Mouse (Mus musculus) kidney, embryonic 14.5 days (tissue): ENCODE data around the gene Myrf. TPM values are rescaled to one million over a fixed set of nuclear protein-coding genes. Genes with fewer than 3 reads are reported as not detected.

Experiments used
- ATAC-seq: fragments of 200-750 bp; cut with Nextera tagmentation; 2 replicates; pipeline ENCODE4 v1.8.0; 2017; ENCODE audit warnings: moderate number of reproducible peaks, mild to moderate bottlenecking, moderate TSS enrichment, moderate library complexity; ENCODE audit not compliant: low FRiP score, low TSS enrichment
- H3K27ac ChIP-seq: fragments of 300-500 bp; sonication (generic); 2 replicates; pipeline ENCODE4 v1.5.1; 2014; ENCODE audit warnings: low read depth, mild to moderate bottlenecking, low read length, moderate library complexity, mixed read lengths
- H3K27me3 ChIP-seq: fragments of 300-500 bp; sonication (generic); 2 replicates; pipeline ENCODE4 v1.6.1; 2014; ENCODE audit warnings: mild to moderate bottlenecking, low read length; ENCODE audit not compliant: control insufficient read depth, insufficient read depth
- H3K36me3 ChIP-seq: fragments of 300-500 bp; sonication (generic); 2 replicates; pipeline ENCODE4 v1.6.1; 2014; ENCODE audit warnings: low read length, mixed read lengths; ENCODE audit not compliant: control insufficient read depth, insufficient read depth
- H3K4me1 ChIP-seq: fragments of 300-500 bp; sonication (generic); 2 replicates; pipeline ENCODE4 v1.6.1; 2014; ENCODE audit warnings: low read length, mixed read lengths; ENCODE audit not compliant: control insufficient read depth, insufficient read depth
- H3K4me2 ChIP-seq: fragments of 300-500 bp; sonication (generic); replicated peaks from 2 replicates; pipeline ENCODE4 v1.6.1; 2014; ENCODE audit warnings: low read depth, mild to moderate bottlenecking, low read length
- H3K4me3 ChIP-seq: fragments of 300-500 bp; sonication (generic); 2 replicates; pipeline ENCODE4 v1.5.1; 2014; ENCODE audit warnings: mild to moderate bottlenecking, low read length
- H3K9ac ChIP-seq: fragments of 300-500 bp; sonication (generic); 2 replicates; pipeline ENCODE4 v1.6.1; 2014; ENCODE audit warnings: low read depth, mild to moderate bottlenecking, low read length, moderate library complexity
- H3K9me3 ChIP-seq: fragments of 300-500 bp; sonication (generic); 2 replicates; pipeline ENCODE4 v1.6.1; 2016; ENCODE audit warnings: low read length; ENCODE audit not compliant: control insufficient read depth
- WGBS: fragments of 180-500 bp; shearing (Covaris S2); extraction: QIAGEN DNeasy Blood & Tissue Kit; methylation state at CpG from one replicate; pipeline ENCODE4 v1.1.7; 2014; 5-methylcytosine and 5-hydroxymethylcytosine counted together
- polyA plus RNA-seq: library from polyadenylated mRNA; unstranded; fragments of >200 nt; fragmentation: Nextera tagmentation; extraction: Ambion mirVana; gene quantifications from 2 replicates; pipeline ENCODE4 v1.2.1, GENCODE M21; 2014

Gene Myrf
- polyA plus RNA-seq, 1 experiment from 2014 or later = 6.4 TPM

DNA sequence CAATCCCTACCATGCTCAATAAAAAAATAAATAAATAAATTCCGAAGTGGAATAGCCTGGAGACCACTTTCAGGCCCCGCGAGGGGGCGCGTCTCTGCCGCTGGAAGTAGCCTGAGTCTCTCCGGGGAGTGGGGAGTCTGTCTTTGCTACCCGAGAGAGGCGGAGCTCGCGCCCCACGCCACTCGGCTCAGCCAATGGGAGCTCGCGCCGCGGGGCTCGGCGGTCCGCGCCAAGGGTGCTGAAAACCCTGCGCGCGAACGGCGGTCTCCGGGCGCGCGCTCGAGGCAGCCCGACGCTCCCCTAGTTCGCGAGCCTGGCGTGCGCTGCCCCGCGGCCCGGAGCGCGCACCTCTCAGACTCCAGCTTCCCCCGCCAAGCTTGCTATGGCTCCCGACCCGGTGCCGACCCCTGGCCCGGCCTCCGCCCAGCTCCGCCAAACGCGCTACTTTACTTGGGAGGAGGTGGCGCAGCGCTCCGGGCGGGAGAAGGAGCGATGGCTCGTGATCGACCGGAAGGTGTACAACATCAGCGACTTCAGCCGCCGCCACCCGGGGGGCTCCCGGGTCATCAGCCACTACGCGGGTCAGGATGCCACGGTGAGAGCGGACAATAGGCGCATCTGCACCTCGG, 57.8 kb downstream of the Myrf start, which contains the start of gene Fads1:
Fads1 (plus strand) TSS at position 219 of the 629 bp plus-strand sequence.
- Histone ChIP-seq H3K4me1 (peaks cover 8% of the 10 kb centered on the region), H3K4me2 (peak within 1 kb of the TSS; percentile 77), H3K27me3 (no peaks in the 10 kb centered on the region), H3K4me3 (peak within 1 kb of the TSS; percentile 69), H3K36me3 (peaks cover 25% of the 10 kb centered on the region), H3K27ac (peak within 1 kb of the TSS; percentile 84), H3K9ac (peak within 1 kb of the TSS; percentile 77), H3K9me3 (no peaks in the 10 kb centered on the region)
- 1% methylated on average over 61 of the region's 70 CpGs for WGBS
- ATAC-seq = peak; percentile 97

GRCm38 (mm10) chr19:10182142-10182541, 58.4 kb downstream of the Myrf start:
- Histone ChIP-seq H3K9me3 (no peaks in the 10 kb centered on the region), H3K36me3 (peaks cover 19% of the 10 kb centered on the region), H3K9ac (peak overlapping the region; percentile 40; the same call in 1 of the 2 replicates), H3K4me3 (peak overlapping the region; percentile 69), H3K4me2 (peak overlapping the region; percentile 77), H3K4me1 (peaks cover 8% of the 10 kb centered on the region), H3K27ac (no peak overlapping the region), H3K27me3 (no peaks in the 10 kb centered on the region)
- ATAC-seq = no peak
- 35% methylated on average over 7 of the region's 7 CpGs for WGBS

GRCm38 (mm10) chr19:10181225-10181624, 59.3 kb downstream of the Myrf start:
- no peaks in the 10 kb centered on the region for H3K9me3 ChIP-seq
- H3K36me3 ChIP-seq = peaks cover 10% of the 10 kb centered on the region; the same call in 1 of the 2 replicates
- H3K4me1 ChIP-seq = peaks cover 11% of the 10 kb centered on the region
- no peak overlapping the region for H3K27ac ChIP-seq
- no peak overlapping the region for H3K4me3 ChIP-seq
- no peak overlapping the region for H3K9ac ChIP-seq
- no peaks in the 10 kb centered on the region for H3K27me3 ChIP-seq
- H3K4me2 ChIP-seq = no peak overlapping the region
- ATAC-seq = no peak
- WGBS = 92% methylated on average over 7 of the region's 7 CpGs

DNA sequence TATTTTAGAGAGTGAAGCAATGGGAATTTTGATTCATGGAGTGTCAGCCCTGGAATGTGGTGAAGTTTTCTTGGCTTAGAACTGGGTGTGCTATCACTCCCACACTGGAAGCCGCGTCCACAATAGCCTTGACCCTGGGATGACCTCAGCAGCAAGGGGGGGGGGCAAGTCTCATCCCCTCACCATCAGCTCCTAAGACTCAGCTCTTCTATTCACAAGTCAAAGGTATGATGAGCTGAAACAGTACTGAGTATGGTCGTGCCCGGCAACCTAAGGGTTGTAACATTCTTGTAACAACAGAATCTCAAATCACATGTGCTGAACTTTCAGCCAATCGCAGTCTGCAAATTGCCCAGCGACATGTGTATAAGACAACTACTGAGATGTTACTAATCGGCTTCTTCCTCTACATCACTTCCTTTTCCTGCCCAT, 63.6 kb downstream of the Myrf start:
- Histone ChIP-seq H3K9ac (no peak overlapping the region), H3K27ac (no peak overlapping the region)
- whole genome bisulfite sequencing = 48% methylated on average over 7 of the region's 7 CpGs

GRCm38 (mm10) chr19:10176477-10176876, 64.1 kb downstream of the Myrf start:
- no peak for ATAC-seq
- Histone ChIP-seq H3K9ac (no peak overlapping the region), H3K36me3 (no peaks in the 10 kb centered on the region), H3K9me3 (no peaks in the 10 kb centered on the region), H3K4me1 (peaks cover 3% of the 10 kb centered on the region; the same call in 1 of the 2 replicates), H3K4me2 (no peak overlapping the region), H3K27ac (no peak overlapping the region), H3K27me3 (no peaks in the 10 kb centered on the region), H3K4me3 (no peak overlapping the region)
- 81% methylated on average over 1 of the region's 1 CpGs for WGBS

More for the DNA sequence above, 63.6 kb downstream of the Myrf start:
- Histone ChIP-seq H3K27me3 (no peaks in the 10 kb centered on the region), H3K4me1 (peaks cover 3% of the 10 kb centered on the region; the same call in 1 of the 2 replicates), H3K9me3 (no peaks in the 10 kb centered on the region), H3K4me2 (no peak overlapping the region), H3K36me3 (no peaks in the 10 kb centered on the region), H3K4me3 (no peak overlapping the region)
- ATAC-seq = 0 out of 2 replicates have a peak, but pooled peaks have one; percentile 37

GRCm38 (mm10) chr19:10174956-10175355, 65.6 kb downstream of the Myrf start:
- no peak overlapping the region for H3K4me2 ChIP-seq
- WGBS = 86% methylated on average over 4 of the region's 4 CpGs
- H3K9ac ChIP-seq = no peak overlapping the region
- H3K9me3 ChIP-seq = no peaks in the 10 kb centered on the region
- H3K4me1 ChIP-seq = peaks cover 3% of the 10 kb centered on the region; the same call in 1 of the 2 replicates
- H3K27ac ChIP-seq = no peak overlapping the region
- H3K4me3 ChIP-seq = no peak overlapping the region
- no peak for ATAC-seq
- no peaks in the 10 kb centered on the region for H3K36me3 ChIP-seq
- no peaks in the 10 kb centered on the region for H3K27me3 ChIP-seq

- Histone ChIP-seq H3K9me3 (no peaks in the 10 kb centered on the region), H3K4me1 (peaks cover 3% of the 10 kb centered on the region; the same call in 1 of the 2 replicates), H3K4me3 (no peak overlapping the region), H3K4me2 (no peak overlapping the region), H3K36me3 (no peaks in the 10 kb centered on the region), H3K27ac (no peak overlapping the region), H3K27me3 (no peaks in the 10 kb centered on the region), H3K9ac (no peak overlapping the region)
- no peak for ATAC-seq
- 92% methylated on average over 7 of the region's 7 CpGs for WGBS
Measured at GRCm38 (mm10) chr19:10173844-10174539, 66.6 kb downstream of the Myrf start.

- WGBS = 87% methylated on average over 5 of the region's 5 CpGs
- no peak overlapping the region for H3K27ac ChIP-seq
- no peaks in the 10 kb centered on the region for H3K36me3 ChIP-seq
- no peaks in the 10 kb centered on the region for H3K9me3 ChIP-seq
- no peak overlapping the region for H3K4me2 ChIP-seq
- peaks cover 3% of the 10 kb centered on the region; the same call in 1 of the 2 replicates for H3K4me1 ChIP-seq
- H3K9ac ChIP-seq = no peak overlapping the region
- no peak overlapping the region for H3K4me3 ChIP-seq
- no peak for ATAC-seq
- H3K27me3 ChIP-seq = no peaks in the 10 kb centered on the region
Measured at GRCm38 (mm10) chr19:10173116-10173718, 67.3 kb downstream of the Myrf start.

DNA sequence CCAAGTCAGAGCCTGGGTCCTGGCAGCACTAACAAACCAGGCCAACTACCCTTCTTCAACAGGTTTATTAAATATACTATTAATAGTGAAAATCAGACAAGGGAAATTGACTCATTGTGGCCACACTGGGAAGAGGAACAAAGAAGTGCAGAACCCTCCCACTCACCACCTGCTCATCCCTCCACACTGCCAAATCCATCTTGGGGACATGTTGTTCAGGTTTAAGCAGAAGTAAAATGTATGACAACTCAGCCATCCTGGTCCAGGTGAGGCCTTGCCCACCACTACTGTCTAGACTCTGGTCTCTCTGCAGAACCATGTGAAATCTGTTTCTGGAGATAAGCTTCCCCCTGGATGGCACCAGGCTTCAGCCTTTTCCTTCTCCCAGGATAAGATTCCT, 68.7 kb downstream of the Myrf start:
- Histone ChIP-seq H3K9me3 (no peaks in the 10 kb centered on the region), H3K36me3 (no peaks in the 10 kb centered on the region), H3K4me2 (no peak overlapping the region), H3K4me3 (no peak overlapping the region), H3K27ac (no peak overlapping the region), H3K4me1 (peaks cover under 1% of the 10 kb centered on the region; the same call in 1 of the 2 replicates), H3K9ac (no peak overlapping the region), H3K27me3 (no peaks in the 10 kb centered on the region)
- no peak for ATAC-seq
